Mouse (Mus musculus) macrophage (primary cell): ENCODE results near the gene Psen1. TPM values are rescaled to one million over a fixed set of nuclear protein-coding genes. Genes with fewer than 3 reads are reported as not detected.

Source experiments
- H3K27ac ChIP-seq: fragments of 350-480 bp; formaldehyde crosslinking; 2 replicates; pipeline ENCODE4 v1.9.0; 2021
- H3K36me3 ChIP-seq: fragments of 350-480 bp; formaldehyde crosslinking; 2 replicates; pipeline ENCODE4 v1.9.0; 2021; ENCODE audit errors: inconsistent target
- H3K4me3 ChIP-seq: fragments of 350-480 bp; formaldehyde crosslinking; 2 replicates; pipeline ENCODE4 v1.9.0; 2021; ENCODE audit errors: inconsistent target
- H3K79me2 ChIP-seq: fragments of 350-480 bp; formaldehyde crosslinking; 2 replicates; pipeline ENCODE4 v1.9.0; 2021; ENCODE audit errors: inconsistent target
- WGBS: methylation state at CpG from one replicate; pipeline ENCODE4 v1.1.7; 2026; ENCODE audit warnings: inconsistent platforms; ENCODE audit not compliant: missing documents; 5-methylcytosine and 5-hydroxymethylcytosine counted together
- polyA plus RNA-seq: library from polyadenylated mRNA; stranded (reverse); fragments of 250-400 nt; gene quantifications from 3 replicates; pipeline ENCODE4 v1.2.4, GENCODE M21; 2018; ENCODE audit warnings: inconsistent platforms
- total RNA-seq, 78 experiments: library from RNA; depleted of rRNA; stranded (reverse); fragments of 250-400 nt; gene quantifications; 1 replicate in 9 of 78; 2 replicates in 24 of 78; 3 replicates in 43 of 78; 4 replicates in 2 of 78; pipeline ENCODE4 v1.2.4; 2018; ENCODE audit warnings: inconsistent platforms in 56 of 78

The Psen1 gene
- total RNA-seq (2018; cell fraction: chromatin; rRNA removed), result 100 to 1,000 TPM in 7 of 26 experiments, 10 to 100 TPM in 19; 54.4 to 115 (median 86.6) TPM
- 100 to 1,000 TPM in 24 of 26 experiments, 10 to 100 TPM in 2; 88.9 to 150 (median 119) TPM for total RNA-seq (2018; cell fraction: cytosol; rRNA removed)
- total RNA-seq (2018; cell fraction: nucleus; rRNA removed), result 100 to 1,000 TPM in 14 of 26 experiments, 10 to 100 TPM in 12; 68.5 to 143 (median 105) TPM
- 85.8 to 182 TPM (median 105 TPM) in 3 replicates for polyA plus RNA-seq

DNA sequence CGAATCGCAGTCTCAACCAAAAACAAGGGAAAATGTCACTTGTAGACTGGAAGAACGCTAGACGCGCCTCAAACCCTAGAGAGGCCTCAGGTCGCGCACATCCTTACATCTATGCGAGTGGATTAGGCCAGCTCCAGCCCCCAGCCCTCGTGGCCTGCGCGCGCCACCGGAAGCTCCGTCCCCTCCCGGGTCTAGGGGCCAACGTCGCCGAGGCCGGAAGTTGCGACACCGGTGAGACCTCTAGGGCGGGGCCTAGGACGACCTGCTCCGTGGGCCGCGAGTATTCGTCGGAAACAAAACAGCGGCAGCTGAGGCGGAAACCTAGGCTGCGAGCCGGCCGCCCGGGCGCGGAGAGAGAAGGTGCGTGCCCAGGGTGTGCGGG is at the start of gene Psen1:
Gene Psen1 (plus strand): TSS at position 219 of the 382 bp plus-strand sequence.
- peaks cover 40% of the 10 kb centered on the region for H3K79me2 ChIP-seq
- 2% methylated on average over 37 of the region's 38 CpGs for WGBS
- H3K36me3 ChIP-seq, result peaks cover 5% of the 10 kb centered on the region; the same call in 1 of the 2 replicates
- H3K27ac ChIP-seq, result peak within 1 kb of the TSS; percentile 78
- H3K4me3 ChIP-seq, result peak within 1 kb of the TSS; percentile 72

DNA sequence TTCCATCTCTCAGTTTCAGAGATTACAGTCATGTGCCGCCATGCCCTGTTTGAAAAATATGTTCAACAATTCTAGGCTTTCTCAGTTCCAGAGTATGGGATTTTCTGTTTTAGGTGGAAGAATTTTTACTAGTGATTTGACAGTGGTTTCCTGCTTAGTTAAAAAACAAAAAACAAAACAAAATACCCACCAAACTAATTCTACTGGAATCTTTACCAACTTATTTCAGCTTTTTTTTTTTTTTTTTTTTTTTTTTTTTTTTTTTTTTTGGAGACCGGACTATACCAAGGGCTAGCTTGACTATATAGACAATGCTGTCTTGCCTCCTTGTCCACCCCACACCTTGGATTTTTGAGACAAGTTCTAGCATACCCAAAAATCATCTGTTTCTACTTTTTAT is 46.7 kb upstream of the Psen1 start:
- Histone ChIP-seq H3K36me3 (peaks cover 59% of the 10 kb centered on the region), H3K27ac (no peak overlapping the region), H3K79me2 (peaks cover 100% of the 10 kb centered on the region), H3K4me3 (no peak overlapping the region)
- WGBS, result 100% methylated on average over 1 of the region's 2 CpGs

DNA sequence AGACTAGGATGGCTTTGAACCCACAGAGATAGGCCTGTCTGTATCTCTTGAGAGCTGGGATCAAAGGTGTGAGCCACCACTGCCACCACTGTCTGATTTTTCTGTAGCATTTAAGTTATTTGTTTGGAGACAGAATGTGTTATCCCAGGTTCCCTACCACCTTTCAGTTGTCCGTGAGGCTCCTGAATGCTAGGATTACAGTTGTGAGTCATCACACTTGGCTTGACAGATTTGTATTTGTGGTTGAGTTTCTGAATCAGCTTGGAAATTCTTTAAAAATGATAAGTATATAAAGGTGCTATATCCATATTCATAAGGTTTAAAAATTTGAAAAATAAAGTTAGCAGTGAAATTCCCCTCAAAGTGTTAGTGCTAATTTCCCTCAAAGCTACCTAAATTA is 44.8 kb upstream of the Psen1 start:
- peaks cover 55% of the 10 kb centered on the region for H3K36me3 ChIP-seq
- 100% methylated on average over 1 of the region's 1 CpGs for WGBS
- H3K79me2 ChIP-seq, result peaks cover 99% of the 10 kb centered on the region
- no peak overlapping the region for H3K27ac ChIP-seq
- H3K4me3 ChIP-seq, result no peak overlapping the region

DNA sequence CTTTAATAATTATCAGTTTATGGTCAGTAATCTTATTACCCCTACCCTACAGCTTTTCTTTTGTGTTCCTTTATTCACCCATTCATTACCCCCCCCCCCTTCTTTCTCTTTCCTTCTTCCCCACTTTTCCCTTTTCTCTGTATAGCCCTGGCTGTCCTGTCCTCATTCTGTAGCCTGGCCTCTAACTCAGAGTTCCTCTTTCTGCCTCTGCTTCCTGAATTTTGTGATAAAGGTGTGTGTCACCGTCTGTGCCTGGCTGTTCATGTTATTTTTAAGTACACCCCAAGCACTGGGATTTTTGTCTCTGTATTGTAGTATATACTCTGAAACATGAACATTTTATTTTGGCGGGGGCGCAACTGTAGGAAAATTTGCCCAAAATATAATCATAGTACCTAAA is 37.6 kb upstream of the Psen1 start:
- peaks cover 46% of the 10 kb centered on the region for H3K36me3 ChIP-seq
- no peak overlapping the region for H3K27ac ChIP-seq
- H3K79me2 ChIP-seq, result peaks cover 97% of the 10 kb centered on the region
- H3K4me3 ChIP-seq, result no peak overlapping the region
- 58% methylated on average over 3 of the region's 3 CpGs for WGBS

DNA sequence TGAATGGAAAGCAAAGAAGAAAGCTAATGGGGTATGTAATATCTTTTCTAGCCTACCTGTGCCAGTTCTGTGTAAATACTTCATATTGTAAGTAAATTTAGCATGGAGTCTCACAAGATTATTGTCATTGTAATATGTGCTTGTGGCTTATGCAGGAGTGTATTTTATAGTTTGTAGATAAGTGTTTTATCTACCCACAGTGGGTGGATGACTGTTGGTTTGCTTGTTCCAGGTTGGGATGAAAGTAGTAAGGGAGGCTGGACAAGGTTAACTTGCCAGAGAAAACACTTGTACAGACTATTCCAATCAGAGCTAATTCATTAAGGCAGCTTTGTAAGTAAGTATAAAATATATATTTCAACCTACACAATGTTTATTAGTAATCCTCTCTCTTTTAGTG is 36.5 kb upstream of the Psen1 start:
- Histone ChIP-seq H3K36me3 (peaks cover 39% of the 10 kb centered on the region), H3K27ac (no peak overlapping the region), H3K4me3 (no peak overlapping the region), H3K79me2 (peaks cover 97% of the 10 kb centered on the region)

DNA sequence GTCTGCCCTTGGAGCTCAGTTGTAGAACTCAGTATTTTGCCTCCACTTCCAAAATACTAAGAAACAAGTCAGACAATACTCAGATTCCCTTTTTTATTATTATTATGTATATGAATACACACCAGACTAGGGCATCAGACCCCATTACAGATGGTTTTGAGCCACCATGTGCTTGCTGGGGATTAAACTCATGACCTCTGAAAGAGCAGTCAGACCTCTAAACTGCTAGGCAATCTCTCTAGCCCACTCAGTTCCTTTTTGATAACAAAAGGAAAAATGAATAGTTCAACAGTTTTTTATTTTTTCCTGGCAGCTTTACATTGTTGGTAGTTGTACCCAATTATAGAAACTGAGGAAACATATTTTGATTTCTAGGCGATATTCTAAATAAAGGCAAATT is 2.5 kb upstream of the Psen1 start:
- WGBS, result 88% methylated on average over 1 of the region's 1 CpGs
- H3K4me3 ChIP-seq, result no peak overlapping the region
- H3K79me2 ChIP-seq, result peaks cover 15% of the 10 kb centered on the region

DNA sequence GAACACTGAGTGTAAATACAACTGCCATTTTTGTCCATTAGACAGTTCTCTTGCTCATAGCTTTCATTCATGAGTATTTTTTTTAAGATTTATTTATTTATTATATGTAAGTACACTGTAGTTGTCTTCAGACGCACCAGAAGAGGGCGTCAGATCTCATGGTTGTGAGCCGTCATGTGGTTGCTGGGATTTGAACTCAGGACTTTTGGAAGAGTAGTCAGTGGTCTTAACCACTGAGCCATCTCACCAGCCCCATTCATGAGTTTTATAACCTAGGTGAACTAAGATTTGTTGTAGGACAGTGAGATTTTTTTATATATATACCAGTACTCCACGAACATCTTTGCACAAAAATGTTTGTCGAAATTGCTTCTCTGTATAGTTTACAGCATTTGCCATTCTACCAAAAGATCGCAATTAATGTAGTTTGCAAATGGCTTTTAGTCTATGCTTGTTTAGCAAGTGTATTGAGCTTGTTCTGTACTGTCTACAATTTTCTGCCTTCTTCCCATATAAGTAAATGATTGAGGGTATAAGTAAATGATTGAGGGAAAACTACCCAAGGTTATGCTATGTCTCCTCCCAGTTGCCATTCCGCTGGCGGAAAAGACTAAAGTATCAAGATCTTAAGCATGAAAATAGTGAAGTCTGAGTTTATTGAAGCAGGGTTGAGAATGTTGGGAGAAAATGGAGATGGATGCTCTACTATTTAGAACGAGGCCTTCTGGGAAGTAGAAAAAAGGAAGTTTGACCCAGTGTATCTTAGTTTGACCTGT is 1.2 kb upstream of the Psen1 start:
- Histone ChIP-seq H3K4me3 (no peak overlapping the region), H3K79me2 (peaks cover 28% of the 10 kb centered on the region), H3K36me3 (peaks cover 15% of the 10 kb centered on the region), H3K27ac (no peak overlapping the region)
- 88% methylated on average over 9 of the region's 9 CpGs for WGBS

More for the DNA sequence above, 2.5 kb upstream of the Psen1 start:
- H3K27ac ChIP-seq, result no peak overlapping the region
- H3K36me3 ChIP-seq, result peaks cover 27% of the 10 kb centered on the region

DNA sequence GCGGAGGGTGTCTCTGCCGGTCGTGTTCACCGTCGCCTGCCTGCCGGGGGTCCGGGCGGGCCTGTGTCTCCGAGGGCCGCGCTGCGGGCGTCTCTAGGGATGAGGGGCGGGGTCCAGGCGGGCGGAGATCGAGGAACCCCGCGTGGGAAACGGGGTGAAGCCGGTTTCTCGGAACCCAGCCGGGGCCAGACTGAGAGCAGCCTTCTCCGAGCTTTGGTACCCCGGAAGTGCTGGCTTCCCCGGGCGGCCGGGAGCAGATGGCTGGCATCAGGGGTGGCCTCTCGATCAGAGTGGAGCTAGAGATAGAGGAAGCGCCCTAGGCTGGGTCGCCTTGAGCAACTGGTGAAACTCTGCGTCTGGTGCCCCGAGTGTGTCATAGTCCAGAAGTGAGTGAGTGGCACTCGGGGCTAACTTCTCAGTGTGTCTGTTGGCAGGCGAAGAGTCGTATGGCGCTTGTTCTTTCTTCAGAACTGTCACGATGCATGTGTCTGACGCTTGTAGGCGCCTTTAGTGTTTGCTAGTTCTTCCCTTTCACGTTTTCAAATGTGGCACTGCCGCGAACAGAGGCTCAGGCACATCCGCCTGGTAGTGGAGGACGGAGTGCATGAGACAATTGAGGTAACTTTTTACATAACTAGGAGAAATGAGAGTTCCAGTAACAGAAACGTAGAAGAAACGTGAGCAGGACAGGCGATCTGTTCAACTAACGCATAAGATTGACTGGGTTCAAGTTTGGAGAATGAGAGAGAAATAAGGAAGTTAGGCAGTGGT is 549 bp downstream of the Psen1 start:
- Histone ChIP-seq H3K79me2 (peaks cover 46% of the 10 kb centered on the region), H3K36me3 (peaks cover 3% of the 10 kb centered on the region; the same call in 1 of the 2 replicates), H3K4me3 (peak overlapping the region; percentile 72), H3K27ac (peak overlapping the region; percentile 78)
- under 1% methylated on average over 49 of the region's 49 CpGs for WGBS

DNA sequence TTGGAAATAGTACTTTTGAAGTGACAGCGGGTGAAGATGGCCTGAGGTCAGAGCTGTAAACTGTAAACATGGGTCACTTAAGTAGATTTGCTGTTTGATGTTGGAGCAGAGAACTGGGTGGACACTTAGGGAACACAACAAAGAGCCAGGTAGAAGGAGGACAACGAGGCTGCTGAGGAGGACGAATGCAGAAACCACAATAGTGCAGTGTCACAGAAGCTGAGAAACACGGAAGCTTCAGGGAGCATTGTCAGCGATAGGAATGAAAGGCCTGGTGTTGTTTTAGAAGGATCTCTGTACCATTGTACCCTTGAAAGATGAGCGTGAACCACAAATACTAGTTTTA is 1.1 kb downstream of the Psen1 start:
- WGBS, result 4% methylated on average over 6 of the region's 6 CpGs
- H3K36me3 ChIP-seq, result no peaks in the 10 kb centered on the region
- peak overlapping the region; percentile 72 for H3K4me3 ChIP-seq
- peaks cover 51% of the 10 kb centered on the region for H3K79me2 ChIP-seq
- H3K27ac ChIP-seq, result peak overlapping the region; percentile 78

DNA sequence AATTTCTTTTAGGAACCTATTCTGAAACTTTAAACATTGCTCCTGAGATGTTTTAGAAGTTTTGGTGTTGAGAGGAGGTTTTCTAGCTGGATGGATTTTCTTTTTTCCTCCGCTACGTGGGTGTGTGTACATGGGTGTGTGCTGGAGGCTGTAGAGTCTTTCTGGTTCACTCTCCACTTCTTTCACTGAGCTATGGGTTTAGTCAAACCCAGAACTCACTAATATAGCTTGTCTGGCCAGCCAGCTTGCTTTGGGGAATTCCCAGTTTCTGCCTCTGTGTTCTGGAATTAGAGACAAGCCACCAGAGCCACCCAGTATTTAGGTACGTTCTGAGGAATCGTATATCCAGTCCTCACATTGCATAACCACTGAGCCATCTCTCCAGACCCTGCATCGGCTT is 6.1 kb downstream of the Psen1 start:
- Histone ChIP-seq H3K27ac (no peak overlapping the region), H3K4me3 (no peak overlapping the region), H3K79me2 (peaks cover 100% of the 10 kb centered on the region), H3K36me3 (no peaks in the 10 kb centered on the region; the same call in 1 of the 2 replicates)
- 87% methylated on average over 5 of the region's 5 CpGs for WGBS

DNA sequence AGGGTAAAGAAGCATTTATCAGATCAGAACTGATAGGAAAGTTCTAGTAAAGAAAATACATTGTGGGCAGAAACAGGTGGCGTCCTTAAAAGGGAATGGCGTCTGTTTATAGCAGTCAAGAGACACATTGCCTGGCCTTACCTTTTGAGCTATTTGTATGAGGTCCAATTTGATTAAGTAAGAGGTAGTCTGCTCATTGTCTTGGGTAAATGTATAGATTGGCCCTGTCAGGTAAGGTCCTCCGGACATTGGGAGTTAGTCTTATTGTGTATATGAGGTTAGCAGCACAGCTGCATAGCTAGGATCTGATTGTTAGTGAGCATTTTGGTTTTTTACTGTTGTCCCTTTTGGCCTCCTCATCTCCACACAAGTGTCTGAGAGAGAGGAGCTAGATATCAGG is 6.7 kb downstream of the Psen1 start:
- Histone ChIP-seq H3K36me3 (peaks cover 6% of the 10 kb centered on the region; the same call in 1 of the 2 replicates), H3K79me2 (peaks cover 100% of the 10 kb centered on the region), H3K27ac (no peak overlapping the region), H3K4me3 (no peak overlapping the region)
- WGBS, result 98% methylated on average over 3 of the region's 3 CpGs

DNA sequence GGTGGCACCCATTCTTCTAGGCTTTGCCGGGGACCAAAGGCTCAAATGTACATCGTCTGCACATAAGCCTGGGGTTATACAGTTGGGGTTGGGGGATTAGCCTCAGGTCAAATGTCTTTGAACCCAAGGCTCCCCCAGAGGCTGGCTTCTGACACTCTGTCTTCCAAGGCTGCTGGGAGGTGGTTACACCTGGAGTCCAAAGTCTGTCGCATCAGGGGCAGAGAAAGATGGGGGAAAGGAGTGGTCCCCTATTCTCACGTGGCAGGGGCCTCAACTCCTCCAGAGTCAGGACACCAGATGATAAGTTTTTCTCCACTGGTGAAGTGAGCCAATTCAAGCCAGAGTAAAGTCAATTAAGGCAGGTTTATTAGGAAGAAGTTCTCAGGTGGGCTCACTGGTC is 10.7 kb downstream of the Psen1 start:
- WGBS, result 88% methylated on average over 4 of the region's 4 CpGs
- H3K4me3 ChIP-seq, result no peak overlapping the region
- H3K36me3 ChIP-seq, result peaks cover 15% of the 10 kb centered on the region; the same call in 1 of the 2 replicates
- no peak overlapping the region for H3K27ac ChIP-seq
- peaks cover 96% of the 10 kb centered on the region for H3K79me2 ChIP-seq

DNA sequence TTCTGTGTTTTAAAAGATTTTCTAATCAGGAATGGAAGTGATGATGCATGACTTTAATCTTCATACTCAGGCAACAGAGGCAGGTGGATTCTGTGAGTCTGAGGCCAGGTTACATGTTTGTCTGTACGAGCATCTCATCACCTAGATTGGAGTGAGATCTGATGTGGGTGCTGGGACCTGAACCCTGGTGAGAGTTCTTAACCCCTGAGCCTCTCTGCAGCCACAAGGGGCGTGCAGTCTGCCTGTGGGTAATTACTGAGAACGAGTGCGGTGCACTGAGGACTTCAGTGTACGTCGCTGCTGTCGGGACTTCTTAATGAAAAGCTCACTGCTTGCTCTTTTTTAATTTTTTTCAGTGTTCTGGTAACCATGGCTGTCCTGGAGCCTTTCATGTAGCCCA is 13.7 kb downstream of the Psen1 start:
- Histone ChIP-seq H3K4me3 (no peak overlapping the region), H3K27ac (no peak overlapping the region), H3K79me2 (peaks cover 96% of the 10 kb centered on the region), H3K36me3 (peaks cover 15% of the 10 kb centered on the region; the same call in 1 of the 2 replicates)
- WGBS, result 94% methylated on average over 7 of the region's 7 CpGs

DNA sequence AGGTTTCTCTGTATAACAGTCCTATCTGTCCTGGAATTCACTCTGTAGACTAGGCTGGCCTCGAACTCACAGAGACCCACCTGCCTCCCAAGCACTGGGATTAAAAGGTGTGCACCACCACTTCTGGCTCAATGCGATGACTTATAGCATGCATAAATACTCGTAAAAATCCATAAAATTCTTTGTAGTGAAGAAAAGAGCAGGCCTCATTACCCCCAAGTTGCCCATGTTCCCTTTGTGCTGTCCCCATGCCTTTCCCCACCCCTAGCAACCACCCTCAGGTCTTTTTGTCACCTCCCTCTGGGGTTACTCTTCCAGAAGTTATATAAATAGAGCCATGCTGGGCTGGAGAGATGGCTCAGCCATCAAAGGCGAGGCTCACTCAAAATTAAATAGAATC is 14.8 kb downstream of the Psen1 start:
- 100% methylated on average over 3 of the region's 4 CpGs for WGBS
- peaks cover 15% of the 10 kb centered on the region; the same call in 1 of the 2 replicates for H3K36me3 ChIP-seq
- H3K27ac ChIP-seq, result no peak overlapping the region
- peaks cover 96% of the 10 kb centered on the region for H3K79me2 ChIP-seq
- H3K4me3 ChIP-seq, result no peak overlapping the region

DNA sequence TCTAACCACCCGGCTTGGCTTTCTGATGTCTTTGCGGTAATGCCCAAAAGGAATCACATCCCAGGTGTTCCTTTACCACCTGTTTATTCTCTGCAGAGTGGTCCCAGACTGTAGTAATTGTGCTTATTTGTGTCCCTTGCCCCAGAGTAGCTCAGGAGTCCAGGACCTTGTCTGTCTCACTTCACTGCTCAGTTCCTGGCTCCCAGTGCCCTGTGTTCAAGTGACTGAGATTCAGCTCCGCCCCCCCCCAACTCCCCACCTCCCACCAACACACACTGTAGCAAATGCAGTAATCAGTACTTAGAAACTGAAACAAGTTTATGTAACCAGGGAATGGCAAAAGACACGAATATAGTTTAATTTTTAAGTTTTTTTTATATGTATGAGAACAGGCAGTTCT is 19.0 kb downstream of the Psen1 start:
- H3K4me3 ChIP-seq, result no peak overlapping the region
- WGBS, result 98% methylated on average over 4 of the region's 4 CpGs
- peaks cover 7% of the 10 kb centered on the region; the same call in 1 of the 2 replicates for H3K36me3 ChIP-seq
- H3K79me2 ChIP-seq, result peaks cover 70% of the 10 kb centered on the region
- H3K27ac ChIP-seq, result no peak overlapping the region
